Mouse (Mus musculus) adipocyte (in vitro differentiated cells): ENCODE data around the gene Hyal2.
A peak's percentile ranks its signal among the peaks of the same experiment; 100 is the strongest.

ENCODE experiments used
- DNase-seq: peaks from one replicate; pipeline ENCODE4 v3.0.0-alpha.2; 2016; ENCODE audit warnings: low spot score

Gene Hyal2

DNA sequence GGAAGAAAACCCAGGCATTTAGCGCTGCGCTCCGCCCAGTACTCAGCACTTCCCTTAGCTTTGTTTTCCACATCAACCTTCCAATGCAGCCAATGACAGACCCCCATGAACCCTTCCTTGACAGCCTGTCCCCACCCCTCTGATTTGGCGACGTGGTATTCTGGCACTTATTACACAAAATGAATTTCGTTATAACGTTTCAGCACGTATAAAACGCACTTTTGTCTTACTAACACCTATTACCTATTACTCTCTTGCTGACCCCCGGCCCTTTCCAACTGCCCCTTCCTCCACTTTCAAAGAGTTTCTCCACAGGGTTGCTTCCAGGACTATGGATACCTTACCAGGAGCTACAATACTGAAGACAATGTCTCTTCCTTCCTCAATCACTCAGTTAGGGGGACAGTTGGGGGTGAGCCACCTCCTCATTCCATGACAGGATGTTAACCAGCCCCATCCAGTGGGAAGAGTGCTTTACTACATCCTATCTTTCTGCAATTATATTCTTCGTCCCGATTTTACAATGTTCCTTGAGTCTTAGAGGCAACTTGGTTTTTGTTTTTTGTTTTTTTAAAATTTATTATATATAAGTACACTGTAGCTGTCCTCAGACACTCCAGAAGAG, 45.3 kb downstream of the Hyal2 start:
- DNase-seq = no peak

DNA sequence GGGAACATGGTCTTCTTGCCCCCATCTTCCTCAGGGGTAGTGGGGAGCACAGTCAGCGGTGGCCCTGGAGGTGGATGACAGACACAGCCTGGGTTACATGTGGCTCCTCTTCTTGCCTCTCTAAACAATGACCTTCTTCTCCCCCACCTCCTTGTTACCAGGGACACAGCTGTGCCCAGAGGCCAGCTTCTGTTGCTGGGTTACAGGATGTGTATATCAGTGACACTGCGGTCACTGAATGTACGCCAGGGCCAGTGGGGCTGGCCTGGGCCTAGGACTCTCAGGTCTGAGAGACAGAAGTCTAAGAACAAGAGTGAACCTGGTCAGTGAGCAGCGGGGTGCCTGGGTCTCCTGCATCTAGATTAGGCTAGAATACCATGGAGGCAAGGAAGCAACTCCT, 47.3 kb downstream of the Hyal2 start:
- DNase-seq = no peak

DNA sequence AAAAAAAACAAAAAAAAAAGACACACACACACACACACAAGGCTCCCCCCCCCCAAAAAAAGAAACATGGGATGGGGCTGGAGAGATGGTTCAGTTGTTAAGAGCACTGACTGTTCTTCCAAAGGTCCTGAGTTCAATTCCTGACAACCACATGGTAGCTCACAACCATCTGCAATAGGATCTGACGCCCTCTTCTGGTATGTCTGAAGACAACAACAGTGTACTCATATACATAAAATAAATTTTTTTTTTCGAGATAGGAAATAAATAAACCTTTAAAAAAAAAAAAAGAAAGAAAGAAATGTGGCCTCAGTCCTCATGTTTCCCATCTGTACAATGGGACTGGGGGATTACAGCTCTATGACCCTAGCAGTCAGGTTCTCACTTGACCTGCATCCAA, 49.7 kb downstream of the Hyal2 start:
- DNase-seq = no peak

DNA sequence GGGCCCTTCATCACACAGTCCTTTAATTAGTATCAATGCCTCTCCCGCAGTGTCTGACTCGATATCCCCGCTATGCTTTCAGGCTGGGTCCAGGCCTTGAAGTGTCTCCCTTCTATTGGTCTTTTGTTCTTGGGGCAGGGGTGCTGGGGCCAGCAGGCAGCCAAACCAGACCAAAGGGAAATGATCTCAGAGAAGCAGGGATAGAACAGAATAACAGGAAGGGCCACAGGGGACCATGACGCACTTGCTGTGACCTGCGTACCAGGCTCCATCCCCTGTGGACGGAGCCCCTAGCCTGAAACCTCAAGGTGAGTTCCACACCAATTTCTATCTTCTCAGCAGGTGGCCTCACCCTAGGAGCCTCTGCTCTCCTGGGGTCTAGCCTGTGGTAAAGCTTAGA, 50.4 kb downstream of the Hyal2 start:
- DNase-seq = no peak

DNA sequence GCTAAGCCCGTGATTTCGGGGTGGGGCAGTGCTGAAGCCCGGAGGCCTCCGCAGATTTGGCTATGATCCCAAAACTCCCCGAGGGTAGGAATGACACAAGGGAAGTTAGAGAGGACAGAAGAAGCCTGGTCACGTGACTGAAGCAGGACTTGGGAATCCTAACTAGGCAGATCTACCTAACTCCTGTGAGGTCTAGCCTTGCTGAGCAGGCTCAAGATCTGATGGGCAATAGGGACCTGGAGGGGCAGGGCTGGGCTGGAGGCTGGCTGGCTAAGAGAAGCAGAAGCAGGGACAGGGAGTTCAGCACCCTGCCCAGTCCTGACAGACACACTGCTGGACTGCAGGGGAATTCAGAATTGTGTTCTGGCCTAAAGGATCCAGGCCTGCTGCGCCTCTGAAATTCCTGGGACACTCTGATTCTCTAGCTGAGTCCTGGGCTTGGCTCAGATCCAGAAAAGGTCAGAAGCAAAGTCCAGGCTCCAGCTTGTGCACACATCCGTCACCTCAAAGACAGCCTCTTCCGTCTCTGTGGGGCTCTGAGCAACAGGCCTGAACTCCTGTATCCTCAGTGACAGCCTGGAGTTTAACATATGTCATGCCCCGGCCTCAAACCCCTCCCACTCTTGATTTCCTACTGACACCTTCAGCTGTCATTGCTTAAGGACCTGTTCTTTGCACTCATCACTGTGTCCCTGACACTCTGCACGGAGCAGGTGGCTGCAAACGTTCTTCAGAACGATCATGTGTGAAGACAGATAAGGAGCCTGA, 51.2 kb downstream of the Hyal2 start:
- peak; percentile 66 for DNase-seq

DNA sequence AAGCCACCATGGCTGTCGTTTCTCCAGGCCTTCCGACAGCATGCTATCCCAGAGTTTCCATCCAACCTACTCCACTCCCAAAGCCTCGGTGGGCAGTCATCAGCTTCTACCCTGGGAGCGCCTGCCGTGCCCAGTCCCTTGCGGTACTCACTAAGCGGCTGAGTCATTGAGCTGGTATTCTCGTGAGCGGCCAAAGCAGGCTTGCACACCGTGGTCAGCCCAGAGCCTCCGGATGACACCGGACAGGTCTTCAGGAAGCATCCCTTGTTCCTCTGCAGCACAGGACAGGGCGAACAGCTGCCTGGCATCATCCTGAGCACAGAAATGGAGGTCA, 51.8 kb downstream of the Hyal2 start:
- DNase-seq = peak; percentile 33

DNA sequence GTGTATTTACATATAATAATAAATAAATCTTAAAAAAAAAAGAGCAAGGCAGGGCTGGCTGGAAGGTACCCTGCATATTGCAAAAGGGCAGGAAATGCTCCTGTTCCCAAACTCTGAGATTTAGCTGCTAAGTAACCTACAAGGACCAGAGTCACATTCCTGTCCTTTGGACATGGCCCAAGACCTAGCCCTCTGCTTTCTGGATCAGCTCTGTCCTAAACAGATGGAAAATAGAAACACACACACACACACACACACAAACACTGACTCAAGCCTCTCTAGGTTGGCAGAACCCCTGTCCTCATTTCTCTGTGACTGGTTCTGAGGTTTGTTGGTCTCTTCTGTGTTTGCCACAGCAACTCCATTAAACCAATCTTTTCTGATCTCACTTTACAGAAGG, 53.2 kb downstream of the Hyal2 start:
- peak; percentile 51 for DNase-seq
